Mouse (Mus musculus) kidney, postnatal 0 days (tissue): ENCODE results near the gene Tenm4. TPM values are rescaled to one million over a fixed set of nuclear protein-coding genes. Genes with fewer than 3 reads are reported as not detected.
A peak's percentile ranks its signal among the peaks of the same experiment; 100 is the strongest.

Source experiments
- ATAC-seq: fragments of 200-750 bp; cut with Nextera tagmentation; replicated peaks from 2 replicates; pipeline ENCODE4 v1.8.0; 2017; ENCODE audit warnings: low read depth, moderate number of reproducible peaks, moderate TSS enrichment, moderate library complexity; ENCODE audit not compliant: low FRiP score
- DNase-seq: peaks from one replicate; pipeline ENCODE4 v3.0.0-alpha.2; 2016; ENCODE audit warnings: low spot score
- H3K27ac ChIP-seq: fragments of 300-500 bp; sonication (generic); 2 replicates; pipeline ENCODE4 v1.5.1; 2014; ENCODE audit warnings: mild to moderate bottlenecking
- H3K27me3 ChIP-seq: fragments of 300-500 bp; sonication (generic); 2 replicates; pipeline ENCODE4 v1.6.1; 2014; ENCODE audit warnings: low read length, mixed read lengths; ENCODE audit not compliant: insufficient read depth
- H3K36me3 ChIP-seq: fragments of 300-500 bp; sonication (generic); 2 replicates; pipeline ENCODE4 v1.6.1; 2014; ENCODE audit warnings: low read length, mixed read lengths; ENCODE audit not compliant: insufficient read depth
- H3K4me1 ChIP-seq: fragments of 300-500 bp; sonication (generic); replicated peaks from 2 replicates; pipeline ENCODE4 v1.6.1; 2014; ENCODE audit warnings: antibody characterized with exemption, low read length, mixed read lengths; ENCODE audit not compliant: insufficient read depth
- H3K4me2 ChIP-seq: fragments of 300-500 bp; sonication (generic); 2 replicates; pipeline ENCODE4 v1.6.1; 2014; ENCODE audit warnings: mild to moderate bottlenecking, low read length, moderate library complexity, mixed read lengths
- H3K4me3 ChIP-seq: fragments of 300-500 bp; sonication (generic); replicated peaks from 2 replicates; pipeline ENCODE4 v1.5.1; 2014; ENCODE audit warnings: low read depth, low read length
- H3K9ac ChIP-seq: fragments of 300-500 bp; sonication (generic); 2 replicates; pipeline ENCODE4 v1.6.1; 2014; ENCODE audit warnings: low read depth, low read length
- H3K9me3 ChIP-seq: fragments of 300-500 bp; sonication (generic); replicated peaks from 2 replicates; pipeline ENCODE4 v1.6.1; 2016; ENCODE audit warnings: low read length, inconsistent platforms, mixed read lengths
- CTCF ChIP-seq: IDR thresholded peaks from 2 replicates; pipeline ENCODE4 v1.5.1; 2016; ENCODE audit warnings: antibody characterized with exemption, low read depth, mild to moderate bottlenecking, moderate library complexity
- WGBS: fragments of 180-500 bp; shearing (Covaris S2); extraction: QIAGEN DNeasy Blood & Tissue Kit; methylation state at CpG from one replicate; pipeline ENCODE4 v1.1.7; 2014; 5-methylcytosine and 5-hydroxymethylcytosine counted together
- polyA plus RNA-seq: library from polyadenylated mRNA; unstranded; fragments of >200 nt; fragmentation: Nextera tagmentation; extraction: Ambion mirVana; gene quantifications from 2 replicates; pipeline ENCODE4 v1.2.1, GENCODE M21; 2015

Gene Tenm4
- polyA plus RNA-seq, 1 experiment from 2014 or later: 22.6 TPM

- Histone ChIP-seq H3K27me3 (no peaks in the 10 kb centered on the region), H3K36me3 (peaks cover 5% of the 10 kb centered on the region; the same call in 1 of the 2 replicates), H3K9me3 (no peaks in the 10 kb centered on the region), H3K27ac (peak overlapping the region; percentile 84), H3K4me2 (no peak overlapping the region), H3K4me3 (no peak overlapping the region), H3K9ac (no peak overlapping the region), H3K4me1 (no peaks in the 10 kb centered on the region)
- DNase-seq (no peak), ATAC-seq (no peak)
- no peak for TF ChIP-seq CTCF
These were observed 643.5 kb downstream of the Tenm4 start for GRCm38 (mm10) chr7:96814581-96814980.

GRCm38 (mm10) chr7:96817030-96817674, 646.1 kb downstream of the Tenm4 start:
- 41% methylated on average over 6 of the region's 6 CpGs for WGBS
- no peak overlapping the region for H3K4me3 ChIP-seq
- H3K9me3 ChIP-seq: no peaks in the 10 kb centered on the region
- no peak overlapping the region; the same call in 1 of the 2 replicates for H3K27ac ChIP-seq
- H3K36me3 ChIP-seq: peaks cover under 1% of the 10 kb centered on the region; the same call in 1 of the 2 replicates
- ATAC-seq: peak; percentile 54; the same call in 1 of the 2 replicates
- no peak overlapping the region for H3K9ac ChIP-seq
- H3K27me3 ChIP-seq: no peaks in the 10 kb centered on the region
- TF ChIP-seq CTCF: no peak
- no peaks in the 10 kb centered on the region for H3K4me1 ChIP-seq
- DNase-seq: peak; percentile 65
- H3K4me2 ChIP-seq: no peak overlapping the region

- Histone ChIP-seq H3K4me3 (no peak overlapping the region), H3K36me3 (no peaks in the 10 kb centered on the region), H3K4me1 (no peaks in the 10 kb centered on the region), H3K9me3 (no peaks in the 10 kb centered on the region), H3K27me3 (no peaks in the 10 kb centered on the region), H3K27ac (no peak overlapping the region), H3K9ac (no peak overlapping the region), H3K4me2 (no peak overlapping the region)
- ATAC-seq (no peak), DNase-seq (no peak)
- 80% methylated on average over 6 of the region's 6 CpGs for WGBS
- no peak for TF ChIP-seq CTCF
These were observed 647.3 kb downstream of the Tenm4 start for GRCm38 (mm10) chr7:96818236-96818916.

GRCm38 (mm10) chr7:96819538-96819937, 648.5 kb downstream of the Tenm4 start:
- no peak overlapping the region for H3K4me3 ChIP-seq
- no peak for DNase-seq
- H3K27ac ChIP-seq: no peak overlapping the region
- H3K27me3 ChIP-seq: no peaks in the 10 kb centered on the region
- no peak overlapping the region for H3K4me2 ChIP-seq
- no peaks in the 10 kb centered on the region for H3K36me3 ChIP-seq
- no peak for TF ChIP-seq CTCF
- H3K4me1 ChIP-seq: no peaks in the 10 kb centered on the region
- no peak overlapping the region for H3K9ac ChIP-seq
- 48% methylated on average over 3 of the region's 3 CpGs for WGBS
- H3K9me3 ChIP-seq: no peaks in the 10 kb centered on the region
- ATAC-seq: no peak

GRCm38 (mm10) chr7:96820343-96820742, 649.3 kb downstream of the Tenm4 start:
- no peak for ATAC-seq
- TF ChIP-seq CTCF: no peak
- Histone ChIP-seq H3K9me3 (no peaks in the 10 kb centered on the region), H3K9ac (no peak overlapping the region), H3K27ac (no peak overlapping the region), H3K4me1 (no peaks in the 10 kb centered on the region), H3K27me3 (no peaks in the 10 kb centered on the region), H3K4me2 (no peak overlapping the region), H3K36me3 (no peaks in the 10 kb centered on the region), H3K4me3 (no peak overlapping the region)
- WGBS: 54% methylated on average over 6 of the region's 6 CpGs
- no peak for DNase-seq

- DNase-seq: no peak
- H3K9ac ChIP-seq: no peak overlapping the region
- no peaks in the 10 kb centered on the region for H3K36me3 ChIP-seq
- no peaks in the 10 kb centered on the region for H3K27me3 ChIP-seq
- no peaks in the 10 kb centered on the region for H3K4me1 ChIP-seq
- H3K9me3 ChIP-seq: no peaks in the 10 kb centered on the region
- WGBS: 92% methylated on average over 6 of the region's 6 CpGs
- H3K4me3 ChIP-seq: no peak overlapping the region
- TF ChIP-seq CTCF: no peak
- no peak overlapping the region for H3K27ac ChIP-seq
- ATAC-seq: no peak
- no peak overlapping the region for H3K4me2 ChIP-seq
These were observed 655.1 kb downstream of the Tenm4 start for GRCm38 (mm10) chr7:96826101-96826500.
